Mouse (Mus musculus) C2C12 (cell line): ENCODE data around the gene Cd80. TPM values are rescaled to one million over a fixed set of nuclear protein-coding genes. Genes with fewer than 3 reads are reported as not detected.
"Not testable (repeated sequence)": the region's sequence is repeated elsewhere in the genome, so short reads cannot be mapped to it uniquely, and the experiment has no call there.

Source experiments
- H3K27me3 ChIP-seq: one replicate; pipeline ENCODE4 v1.6.1; 2011; ENCODE audit not compliant: control insufficient read depth, insufficient read depth, insufficient read length
- H3K36me3 ChIP-seq: one replicate; pipeline ENCODE4 v1.6.1; 2011; ENCODE audit not compliant: control insufficient read depth, insufficient read depth
- H3K4me3 ChIP-seq: one replicate; pipeline ENCODE4 v1.5.1; 2011; ENCODE audit warnings: mild to moderate bottlenecking, control low read depth; ENCODE audit not compliant: poor library complexity, insufficient read depth, severe bottlenecking
- H3K79me2 ChIP-seq: one replicate; pipeline ENCODE4 v1.6.1; 2011; ENCODE audit not compliant: control insufficient read depth, insufficient read depth
- H3K79me3 ChIP-seq: one replicate; pipeline ENCODE4 v1.6.1; 2011; ENCODE audit warnings: low read depth, control low read depth
- H3ac ChIP-seq: one replicate; pipeline ENCODE3; 2011; ENCODE audit warnings: low read depth; ENCODE audit not compliant: control insufficient read depth, insufficient read length
- CEBPB ChIP-seq: IDR thresholded peaks from one replicate; pipeline ENCODE4 v1.6.1; 2011; ENCODE audit warnings: low read depth, mild to moderate bottlenecking, control low read depth, moderate library complexity
- CTCF ChIP-seq: IDR thresholded peaks from one replicate; pipeline ENCODE4 v1.5.1; 2011; ENCODE audit not compliant: control insufficient read depth, insufficient read depth, insufficient read length
- FOSL1 ChIP-seq: IDR thresholded peaks from one replicate; pipeline ENCODE4 v1.8.0; 2011; ENCODE audit warnings: mild to moderate bottlenecking, low read length; ENCODE audit not compliant: poor library complexity, insufficient read depth, severe bottlenecking
- MAX ChIP-seq: IDR thresholded peaks from one replicate; pipeline ENCODE4 v1.6.1; 2011; ENCODE audit warnings: mild to moderate bottlenecking, control low read depth
- MYOD1 ChIP-seq: IDR thresholded peaks from one replicate; pipeline ENCODE4 v1.6.1; 2011; ENCODE audit warnings: low read depth; ENCODE audit not compliant: control insufficient read depth, insufficient read length
- MYOG ChIP-seq: IDR thresholded peaks from one replicate; pipeline ENCODE4 v1.6.1; 2011; ENCODE audit not compliant: control insufficient read depth, insufficient read length; ENCODE audit errors: extremely low read depth
- USF1 ChIP-seq: IDR thresholded peaks from one replicate; pipeline ENCODE4 v1.6.1; 2011; ENCODE audit warnings: low read depth, mild to moderate bottlenecking, control low read depth, moderate library complexity
- polyA plus RNA-seq: library from polyadenylated mRNA; unstranded; fragments of >200 nt; fragmentation: generic; extraction: Trizol; gene quantifications from one replicate; pipeline ENCODE4 v1.2.1, GENCODE M21; 2012; ENCODE audit warnings: missing spikeins

The Cd80 gene
- polyA plus RNA-seq, 1 experiment = 8.7 TPM

- Histone ChIP-seq H3K79me2 (no peaks in the 10 kb centered on the region), H3K79me3 (no peaks in the 10 kb centered on the region), H3K27me3 (no peaks in the 10 kb centered on the region), H3K36me3 (peaks cover 9% of the 10 kb centered on the region), H3K4me3 (no peak overlapping the region), H3ac (no peak overlapping the region)
- TF ChIP-seq FOSL1 (no peak), MYOG (no peak), CEBPB (no peak), MAX (no peak), USF1 (no peak), MYOD1 (no peak), CTCF (no peak)
These were observed 16.2 kb upstream of the Cd80 start for GRCm38 (mm10) chr16:38439190-38439589.

GRCm38 (mm10) chr16:38440403-38440802 lies 15.0 kb upstream of the Cd80 start:
- Histone ChIP-seq H3K4me3 (no peak overlapping the region), H3K27me3 (no peaks in the 10 kb centered on the region), H3K79me3 (no peaks in the 10 kb centered on the region), H3ac (no peak overlapping the region), H3K36me3 (peaks cover 19% of the 10 kb centered on the region), H3K79me2 (no peaks in the 10 kb centered on the region)
- TF ChIP-seq CTCF (no peak), MYOG (no peak), MAX (no peak), CEBPB (no peak), USF1 (no peak), FOSL1 (no peak), MYOD1 (no peak)

GRCm38 (mm10) chr16:38441611-38442010 lies 13.8 kb upstream of the Cd80 start:
- no peaks in the 10 kb centered on the region for H3K27me3 ChIP-seq
- TF ChIP-seq MYOD1 (no peak), CEBPB (no peak), MAX (no peak), FOSL1 (no peak), MYOG (no peak), CTCF (no peak), USF1 (no peak)
- H3K4me3 ChIP-seq = no peak overlapping the region
- peaks cover 30% of the 10 kb centered on the region for H3K36me3 ChIP-seq
- no peak overlapping the region for H3ac ChIP-seq
- H3K79me3 ChIP-seq = no peaks in the 10 kb centered on the region
- H3K79me2 ChIP-seq = no peaks in the 10 kb centered on the region

- Histone ChIP-seq H3K4me3 (no peak overlapping the region), H3ac (no peak overlapping the region), H3K79me2 (no peaks in the 10 kb centered on the region), H3K36me3 (peaks cover 34% of the 10 kb centered on the region), H3K79me3 (no peaks in the 10 kb centered on the region), H3K27me3 (no peaks in the 10 kb centered on the region)
- TF ChIP-seq USF1 = no peak
- TF ChIP-seq FOSL1 = no peak
- TF ChIP-seq MYOG = no peak
- TF ChIP-seq CTCF = no peak
- TF ChIP-seq CEBPB = no peak
- no peak for TF ChIP-seq MAX
- no peak for TF ChIP-seq MYOD1
These were observed 13.1 kb upstream of the Cd80 start for GRCm38 (mm10) chr16:38442216-38442615.

- Histone ChIP-seq H3K4me3 (no peak overlapping the region), H3K79me2 (no peaks in the 10 kb centered on the region), H3K27me3 (no peaks in the 10 kb centered on the region), H3K36me3 (peaks cover 48% of the 10 kb centered on the region), H3ac (no peak overlapping the region), H3K79me3 (no peaks in the 10 kb centered on the region)
- TF ChIP-seq FOSL1 = no peak
- no peak for TF ChIP-seq CTCF
- no peak for TF ChIP-seq CEBPB
- TF ChIP-seq USF1 = no peak
These were observed 11.5 kb upstream of the Cd80 start for GRCm38 (mm10) chr16:38443721-38444464.

GRCm38 (mm10) chr16:38445046-38445445 lies 10.3 kb upstream of the Cd80 start:
- Histone ChIP-seq H3K79me2 (no peaks in the 10 kb centered on the region), H3K36me3 (peaks cover 56% of the 10 kb centered on the region), H3K79me3 (no peaks in the 10 kb centered on the region), H3K4me3 (no peak overlapping the region), H3ac (no peak overlapping the region), H3K27me3 (no peaks in the 10 kb centered on the region)
- TF ChIP-seq CTCF = no peak
- no peak for TF ChIP-seq FOSL1
- no peak for TF ChIP-seq MAX
- TF ChIP-seq CEBPB = no peak
- TF ChIP-seq MYOG = no peak
- no peak for TF ChIP-seq MYOD1
- TF ChIP-seq USF1 = no peak

- Histone ChIP-seq H3K27me3 (no peaks in the 10 kb centered on the region), H3K4me3 (no peak overlapping the region), H3K79me3 (no peaks in the 10 kb centered on the region), H3K36me3 (peaks cover 57% of the 10 kb centered on the region), H3K79me2 (no peaks in the 10 kb centered on the region), H3ac (no peak overlapping the region)
- TF ChIP-seq CTCF (no peak), MYOG (no peak), MYOD1 (no peak), USF1 (no peak), FOSL1 (no peak), MAX (no peak), CEBPB (no peak)
These were observed 9.8 kb upstream of the Cd80 start for GRCm38 (mm10) chr16:38445576-38445975.

- H3ac ChIP-seq, H3K79me3 ChIP-seq, H3K27me3 ChIP-seq, H3K4me3 ChIP-seq, H3K79me2 ChIP-seq: not testable (repeated sequence)
- H3K36me3 ChIP-seq = peaks cover 57% of the 10 kb centered on the region
These were observed 9.2 kb upstream of the Cd80 start for GRCm38 (mm10) chr16:38446141-38446540.
